Mouse (Mus musculus) G1E (cell line): ENCODE data around the gene Abca6.

Source experiments
- CTCF ChIP-seq: IDR thresholded peaks from 2 replicates; pipeline ENCODE4 v1.5.1; 2012; ENCODE audit warnings: low read depth, low read length, inconsistent platforms, mixed read lengths
- GATA1 ChIP-seq: IDR thresholded peaks from 2 replicates; pipeline ENCODE4 v1.6.1; 2012; ENCODE audit warnings: borderline replicate concordance, low read length, inconsistent platforms, mixed read lengths
- GATA2 ChIP-seq: IDR thresholded peaks from 2 replicates; pipeline ENCODE4 v1.6.1; 2012; ENCODE audit warnings: low read depth, low read length, inconsistent platforms, borderline replicate concordance
- TAL1 ChIP-seq: conservative IDR thresholded peaks from 2 replicates; pipeline ENCODE4 v1.6.1; 2012; ENCODE audit warnings: low read depth, low read length, inconsistent platforms, mixed read lengths

GRCm38 (mm10) chr11:110147640-110148039 is 103.9 kb downstream of the Abca6 start:
- TF ChIP-seq CTCF (no peak), GATA2 (no peak), GATA1 (no peak), TAL1 (no peak)
